Comparison of ENCODE assay signal across 13 mouse cellular contexts in genomic region chr13:3782499-3782898, GRCm38 (mm10). TPM values are rescaled to one million over a fixed set of nuclear protein-coding genes. Genes with fewer than 3 reads are reported as not detected.
DNase-seq lines count a peak whose midpoint lies in the region; ATAC-seq lines count a peak whose summit lies in the region.
"Had no signal": no experiment of that assay in that cellular context is flagged by ENCODE, and none has a peak within 500 bp of the region (broad histone marks: within the 10 kb centered on the region; RNA-seq: fewer than 3 reads in every experiment).

No protein-coding gene starts in this region.

- ATAC-seq in erythroid progenitor cell, adult 5-6 weeks (replicated peaks; ENCODE audit: low FRiP score, poor library complexity, severe bottlenecking) = no peak

- DNase-seq in adrenal gland, adult 2 months = peak; percentile 54
- DNase-seq in adrenal gland, postnatal 14 days = no peak
- DNase-seq in urinary bladder, adult 18-20 months (ENCODE audit: low spot score in 2 of 2) = peak; percentile 18 to 25
- DNase-seq in urinary bladder, postnatal 10 days (ENCODE audit: low spot score) = no peak
- DNase-seq in mesoderm, embryonic 11.5 days (ENCODE audit: low read depth, low spot score) = peak; percentile 34
- no peak for DNase-seq in spleen, postnatal 14 days (ENCODE audit: low spot score in 2 of 2)
- no peak for DNase-seq in frontal cortex, postnatal 36 days (ENCODE audit: low spot score in 2 of 2)
- DNase-seq: cerebellum, adult 2 months; kidney, postnatal 36 days had no signal

RNA-seq across cellular contexts. Expression of gene Calml3, which starts 21.6 kb away (rescaled TPM):
- under 1 TPM; 0.35 to 0.63 TPM for total RNA-seq in adrenal gland, adult 2 months (2021)
- polyA plus RNA-seq in adrenal gland, adult 2 months (2012; rRNA removed) = 0.35 TPM in 1 of 2 replicates, not detected in the other
- not detected in 2 replicates for total RNA-seq in adrenal gland, postnatal 14 days (2021)
- total RNA-seq in erythroid progenitor cell, adult 5-6 weeks (2015; ENCODE audit: low replicate concordance) = not detected in 2 replicates
- not detected in 2 replicates for total RNA-seq in erythroid progenitor cell, adult 5-6 weeks (2017; ENCODE audit: low replicate concordance)
- polyA plus RNA-seq: cerebellum, adult 2 months; heart, embryonic 15.5 days had no signal

RNA-seq across cellular contexts. Expression of gene Calm4, which starts 55.1 kb away (rescaled TPM):
- not detected for total RNA-seq in adrenal gland, adult 2 months (2021)
- not detected in 2 replicates for polyA plus RNA-seq in adrenal gland, adult 2 months (2012; rRNA removed)
- total RNA-seq in adrenal gland, postnatal 14 days (2021) = not detected in 2 replicates
- not detected in 2 replicates for total RNA-seq in erythroid progenitor cell, adult 5-6 weeks (2015; ENCODE audit: low replicate concordance)
- total RNA-seq in erythroid progenitor cell, adult 5-6 weeks (2017; ENCODE audit: low replicate concordance) = not detected in 2 replicates
- polyA plus RNA-seq: C2C12; cerebellum, adult 2 months; spleen, adult 2 months had no signal

Comparison
In these comparisons a context has a peak if more than half of its experiments do, and no peak if none do; other contexts are left out.
1. DNase-seq: peak in adrenal gland, adult 2 months (single experiment), urinary bladder, adult 18-20 months (2 of 2) and mesoderm, embryonic 11.5 days (single experiment); none in adrenal gland, postnatal 14 days (single experiment), urinary bladder, postnatal 10 days (single experiment), spleen, postnatal 14 days (0 of 2) and frontal cortex, postnatal 36 days (0 of 2).